15 mouse cellular contexts compared by ENCODE assay signal in genomic region chr5:135579331-135579751, GRCm38 (mm10). TPM values are rescaled to one million over a fixed set of nuclear protein-coding genes. Genes with fewer than 3 reads are reported as not detected.
DNase-seq lines count a peak whose midpoint lies in the region; ATAC-seq lines count a peak whose summit lies in the region.
"Had no signal": no experiment of that assay in that cellular context is flagged by ENCODE, and none has a peak within 500 bp of the region (broad histone marks: within the 10 kb centered on the region; RNA-seq: fewer than 3 reads in every experiment).

No protein-coding gene starts in this region.

- peak; percentile 67 for ATAC-seq in frontal cortex, adult (ENCODE audit: low TSS enrichment)

- H3K27ac ChIP-seq in limb, embryonic 10.5 days = no peak overlapping the region
- H3K27ac ChIP-seq: lung, embryonic 15.5 days; midbrain, embryonic 12.5 days had no signal

- 93% methylated on average over 10 of the region's 10 CpGs for WGBS in limb, embryonic 10.5 days

- H3K27me3 ChIP-seq in limb, embryonic 10.5 days (ENCODE audit: low read depth, poor library complexity, severe bottlenecking) = no peaks in the 10 kb centered on the region
- H3K27me3 ChIP-seq: lung, embryonic 15.5 days had no signal

- H3K36me3 ChIP-seq in limb, embryonic 10.5 days = no peaks in the 10 kb centered on the region
- H3K36me3 ChIP-seq: lung, embryonic 15.5 days; midbrain, embryonic 12.5 days had no signal

- DNase-seq in layer of hippocampus, adult 11-12 months (ENCODE audit: low spot score) = peak; percentile 31
- no peak for DNase-seq in layer of hippocampus, adult 9-10 months (ENCODE audit: low spot score)
- DNase-seq in layer of hippocampus, postnatal 10 days (ENCODE audit: low spot score in 2 of 2) = peak; percentile 55 to 63
- peak; percentile 73 to 81 for DNase-seq in right cerebral cortex, postnatal 10 days (ENCODE audit: low spot score in 2 of 2)
- DNase-seq in thymus, postnatal 14 days = no peak
- DNase-seq in limb, embryonic 10.5 days (ENCODE audit: low spot score) = no peak
- no peak for DNase-seq in T-cell, adult 2 months (ENCODE audit: low spot score)
- DNase-seq: gastrocnemius, postnatal 25 days; kidney, adult 11 months had no signal

- no peak overlapping the region for H3K4me3 ChIP-seq in limb, embryonic 10.5 days
- H3K4me3 ChIP-seq: lung, embryonic 15.5 days; midbrain, embryonic 12.5 days had no signal

- no peaks in the 10 kb centered on the region for H3K9me3 ChIP-seq in limb, embryonic 10.5 days (replicated peaks)
- H3K9me3 ChIP-seq: lung, embryonic 15.5 days; midbrain, embryonic 12.5 days had no signal

- H3K4me1 ChIP-seq in limb, embryonic 10.5 days = no peaks in the 10 kb centered on the region
- H3K4me1 ChIP-seq: lung, embryonic 15.5 days; midbrain, embryonic 12.5 days had no signal

RNA-seq across cellular contexts. Expression of gene Ccl24, which starts 6.5 kb away (rescaled TPM):
- total RNA-seq in layer of hippocampus, postnatal 10 days (2021) = not detected
- 0.54 TPM in 1 of 2 replicates, not detected in the other for polyA plus RNA-seq in limb, embryonic 10.5 days (2016; fragmentation: Nextera tagmentation; extraction: Ambion mirVana)

RNA-seq across cellular contexts. Expression of gene Ccl26, which starts 16.0 kb away (rescaled TPM):
- not detected for total RNA-seq in layer of hippocampus, postnatal 10 days (2021)
- not detected in 2 replicates for polyA plus RNA-seq in limb, embryonic 10.5 days (2016; fragmentation: Nextera tagmentation; extraction: Ambion mirVana)
- total RNA-seq: gastrocnemius, postnatal 25 days had no signal
- polyA plus RNA-seq: cortical plate, adult 2 months; heart, embryonic 16.5 days; limb, embryonic 11.5 days; lung, embryonic 15.5 days; midbrain, embryonic 12.5 days had no signal

RNA-seq across cellular contexts. Expression of gene Hip1, which starts 34.4 kb away (rescaled TPM):
- total RNA-seq in layer of hippocampus, postnatal 10 days (2021) = 10 to 100 TPM; 68.5 to 69.4 TPM
- polyA plus RNA-seq in limb, embryonic 10.5 days (2016; fragmentation: Nextera tagmentation; extraction: Ambion mirVana) = 46.1 and 49.1 TPM in 2 replicates

RNA-seq across cellular contexts. Expression of gene Rhbdd2, which starts 53.1 kb away (rescaled TPM):
- total RNA-seq in layer of hippocampus, postnatal 10 days (2021) = 10 to 100 TPM; 68.6 to 75.4 TPM
- polyA plus RNA-seq in limb, embryonic 10.5 days (2016; fragmentation: Nextera tagmentation; extraction: Ambion mirVana) = 61.4 and 62.5 TPM in 2 replicates

Comparison
In these comparisons a context has a peak if more than half of its experiments do, and no peak if none do; other contexts are left out.
1. DNase-seq: peak in layer of hippocampus, adult 11-12 months (single experiment), layer of hippocampus, postnatal 10 days (2 of 2) and right cerebral cortex, postnatal 10 days (2 of 2); none in layer of hippocampus, adult 9-10 months (single experiment), thymus, postnatal 14 days (single experiment), limb, embryonic 10.5 days (single experiment) and T-cell, adult 2 months (single experiment).